19 mouse cellular contexts compared by ENCODE assay signal in genomic region chr8:123750171-123750693, GRCm38 (mm10). TPM values are rescaled to one million over a fixed set of nuclear protein-coding genes. Genes with fewer than 3 reads are reported as not detected.
DNase-seq lines count a peak whose midpoint lies in the region; ATAC-seq and TF ChIP-seq lines count a peak whose summit lies in the region.
"Had no signal": no experiment of that assay in that cellular context is flagged by ENCODE, and none has a peak within 500 bp of the region (broad histone marks: within the 10 kb centered on the region; RNA-seq: fewer than 3 reads in every experiment).

No protein-coding gene starts in this region.

- DNase-seq in heart, adult 11 months: no peak
- DNase-seq in lung, postnatal 36 days: peak; percentile 59
- no peak for DNase-seq in lung, postnatal 10 days
- peak; percentile 17 to 26 for DNase-seq in lung, postnatal 4 days
- DNase-seq in thymus, postnatal 36 days: no peak
- no peak for DNase-seq in left cerebral cortex, adult 9 months (ENCODE audit: low spot score in 2 of 2)
- DNase-seq in cerebellum, adult 2 months: no peak
- DNase-seq: cerebellum, postnatal 25 days; gastrocnemius, postnatal 14 days; kidney, adult 18-20 months; kidney, postnatal 14 days; layer of hippocampus, adult 9-11 months; liver; lung, embryonic 14.5 days; retina, postnatal 1 day had no signal

- peaks cover 62% of the 10 kb centered on the region for H3K4me1 ChIP-seq in heart, embryonic 12.5 days (replicated peaks)
- H3K4me1 ChIP-seq in cerebellum, adult 2 months (ENCODE audit: control insufficient read depth, insufficient read depth, low read length): peaks cover 7% of the 10 kb centered on the region

- TF ChIP-seq POLR2A in cerebellum, adult 2 months (IDR thresholded peaks at IDR 0.05; ENCODE audit: borderline replicate concordance, insufficient read depth, low read length): no peak

- no peak overlapping the region for H3K9ac ChIP-seq in heart, embryonic 12.5 days
- H3K9ac ChIP-seq: forebrain, embryonic 13.5 days; lung, embryonic 14.5 days; midbrain, embryonic 13.5 days had no signal

- no peak for TF ChIP-seq CTCF in cerebellum, adult 2 months (IDR thresholded peaks at IDR 0.05; ENCODE audit: borderline replicate concordance, insufficient read depth, low read depth, low read length)

- 0 out of 2 replicates have a peak overlapping the region, but pooled peaks have one; percentile 1 for H3K27ac ChIP-seq in heart, embryonic 12.5 days (ENCODE audit: poor library complexity, severe bottlenecking)
- no peak overlapping the region for H3K27ac ChIP-seq in cerebellum, adult 2 months (ENCODE audit: insufficient read depth, low read length)
- H3K27ac ChIP-seq: forebrain, embryonic 13.5 days; midbrain, embryonic 13.5 days had no signal

- H3K9me3 ChIP-seq in heart, embryonic 12.5 days (replicated peaks): no peaks in the 10 kb centered on the region
- H3K9me3 ChIP-seq: forebrain, embryonic 13.5 days; midbrain, embryonic 13.5 days had no signal

- H3K27me3 ChIP-seq in heart, embryonic 12.5 days (replicated peaks): 0 out of 2 replicates have a peak, but pooled peaks cover 6% of the 10 kb centered on the region
- no peaks in the 10 kb centered on the region for H3K27me3 ChIP-seq in cerebellum, adult 2 months (ENCODE audit: control insufficient read depth, insufficient read depth, low read length)

- no peak overlapping the region for H3K4me2 ChIP-seq in heart, embryonic 12.5 days
- H3K4me2 ChIP-seq: forebrain, embryonic 13.5 days; lung, embryonic 14.5 days; midbrain, embryonic 13.5 days had no signal

- no peaks in the 10 kb centered on the region for H3K36me3 ChIP-seq in heart, embryonic 12.5 days
- H3K36me3 ChIP-seq: midbrain, embryonic 13.5 days had no signal

- 39% methylated on average over 5 of the region's 5 CpGs for WGBS in heart, embryonic 12.5 days
- 88% methylated on average over 5 of the region's 5 CpGs for WGBS in cerebellum, adult 2 months

- no peak overlapping the region for H3K4me3 ChIP-seq in heart, embryonic 12.5 days
- no peak overlapping the region for H3K4me3 ChIP-seq in cerebellum, adult 2 months (replicated peaks; ENCODE audit: insufficient read depth, low read depth, low read length)
- H3K4me3 ChIP-seq: forebrain, embryonic 13.5 days; midbrain, embryonic 13.5 days had no signal

- ATAC-seq in heart, embryonic 12.5 days (ENCODE audit: insufficient number of reproducible peaks, low FRiP score): no peak
- ATAC-seq: forebrain, embryonic 13.5 days; hindbrain, embryonic 16.5 days; midbrain, embryonic 13.5 days had no signal

RNA-seq across cellular contexts. Expression of gene Rab4a, which starts 55.6 kb away (rescaled TPM):
- polyA plus RNA-seq in heart, embryonic 12.5 days (2016; fragmentation: Nextera tagmentation; extraction: Ambion mirVana): 42.3 and 47.2 TPM in 2 replicates
- 102 and 111 TPM in 2 replicates for polyA plus RNA-seq in cerebellum, adult 2 months (2012; rRNA removed)

Comparison
In these comparisons a context has a peak if more than half of its experiments do, and no peak if none do; other contexts are left out.
1. DNase-seq: peak in lung, postnatal 36 days (single experiment) and lung, postnatal 4 days (2 of 2); none in heart, adult 11 months (single experiment), lung, postnatal 10 days (single experiment), thymus, postnatal 36 days (0 of 2), left cerebral cortex, adult 9 months (0 of 2) and cerebellum, adult 2 months (0 of 2).